Mouse (Mus musculus): ENCODE measurements around the gene Camk1. TPM values are rescaled to one million over a fixed set of nuclear protein-coding genes. Genes with fewer than 3 reads are reported as not detected.
"Not testable (repeated sequence)": the region's sequence is repeated elsewhere in the genome, so short reads cannot be mapped to it uniquely, and the experiment has no call there.

The Camk1 gene
- total RNA-seq, 2 experiments from 2014 or later = 35.9 to 37.7 TPM

- DNase-seq = no peak
Observed at GRCm38 (mm10) chr6:113364518-113365135, 20.8 kb upstream of the Camk1 start.

GRCm38 (mm10) chr6:113362241-113362640, 18.5 kb upstream of the Camk1 start:
- intact Hi-C loops (cut with DNase I) = no loop called here
- no peak for DNase-seq

More at GRCm38 (mm10) chr6:113364518-113365135, 20.8 kb upstream of the Camk1 start:
- intact Hi-C loops (cut with DNase I) = no loop called here

- intact Hi-C loops (cut with DNase I) = no loop called here
- DNase-seq = no peak
Observed at GRCm38 (mm10) chr6:113361476-113361875, 17.7 kb upstream of the Camk1 start.

- intact Hi-C loops (cut with DNase I) = no loop called here
- DNase-seq = no peak
Observed at GRCm38 (mm10) chr6:113353696-113354095, 9.9 kb upstream of the Camk1 start.

- intact Hi-C loops (cut with DNase I) = no loop called here
- DNase-seq = no peak
Observed at GRCm38 (mm10) chr6:113352820-113353219, 9.0 kb upstream of the Camk1 start.

GRCm38 (mm10) chr6:113351653-113352052, 7.9 kb upstream of the Camk1 start:
- intact Hi-C loops (cut with DNase I) = no loop called here
- DNase-seq = no peak

- intact Hi-C loops (cut with DNase I) = no loop called here
Observed at GRCm38 (mm10) chr6:113351161-113351560, 7.4 kb upstream of the Camk1 start.

GRCm38 (mm10) chr6:113350538-113350937, 6.8 kb upstream of the Camk1 start:
- intact Hi-C loops (cut with DNase I) = no loop called here
- DNase-seq = no peak

More at GRCm38 (mm10) chr6:113351161-113351560, 7.4 kb upstream of the Camk1 start:
- no peak for DNase-seq

GRCm38 (mm10) chr6:113346897-113347296, 3.1 kb upstream of the Camk1 start:
- intact Hi-C loops (cut with DNase I) = no loop called here
- DNase-seq = no peak

GRCm38 (mm10) chr6:113344321-113344720, 537 bp upstream of the Camk1 start:
- intact Hi-C loops (cut with DNase I) = no loop called here
- DNase-seq = peak; percentile 75 to 83

GRCm38 (mm10) chr6:113342297-113342696, 1.5 kb downstream of the Camk1 start:
- DNase-seq = no peak
- intact Hi-C loops (cut with DNase I) = no loop called here

- intact Hi-C loops (cut with DNase I) = no loop called here
- no peak for DNase-seq
Observed at GRCm38 (mm10) chr6:113341574-113341973, 2.2 kb downstream of the Camk1 start.

- DNase-seq = no peak
- intact Hi-C loops (cut with DNase I) = no loop called here
Observed at GRCm38 (mm10) chr6:113336852-113337620, 6.7 kb downstream of the Camk1 start.

GRCm38 (mm10) chr6:113334216-113334615, 9.6 kb downstream of the Camk1 start:
- no peak for DNase-seq

GRCm38 (mm10) chr6:113333137-113333950, 10.4 kb downstream of the Camk1 start:
- DNase-seq = no peak
- intact Hi-C loops (cut with DNase I) = no loop called here

More at GRCm38 (mm10) chr6:113334216-113334615, 9.6 kb downstream of the Camk1 start:
- intact Hi-C loops (cut with DNase I) = no loop called here

GRCm38 (mm10) chr6:113332734-113333133, 11.1 kb downstream of the Camk1 start:
- DNase-seq; intact Hi-C loops (cut with DNase I): not testable (repeated sequence)

- intact Hi-C loops (cut with DNase I) = no loop called here
- no peak for DNase-seq
Observed at GRCm38 (mm10) chr6:113331721-113332120, 12.1 kb downstream of the Camk1 start.

GRCm38 (mm10) chr6:113330547-113330946, 13.2 kb downstream of the Camk1 start:
- intact Hi-C loops (cut with DNase I) = no loop called here
- no peak for DNase-seq

- no peak for DNase-seq
- intact Hi-C loops (cut with DNase I) = no loop called here
Observed at GRCm38 (mm10) chr6:113329396-113329795, 14.4 kb downstream of the Camk1 start.

GRCm38 (mm10) chr6:113326533-113327315, 17.1 kb downstream of the Camk1 start, which contains the start of gene Ogg1:
TSS of gene Ogg1 (plus strand) at chr6:113326972.
- peak; percentile 92 to 97 for DNase-seq
- intact Hi-C loops (cut with DNase I) = no loop called here
